Mouse (Mus musculus) olfactory bulb, adult 2 months (tissue): ENCODE data around the gene Mlx.

ENCODE experiments used
- CTCF ChIP-seq: fragments of 200-500 bp; IDR thresholded peaks from 2 replicates; pipeline ENCODE4 v1.5.1; 2012; ENCODE audit warnings: low read depth, mild to moderate bottlenecking, low read length, moderate library complexity; ENCODE audit not compliant: insufficient read depth
- POLR2A ChIP-seq: fragments of 200-500 bp; IDR thresholded peaks from 2 replicates; pipeline ENCODE4 v1.6.1; 2012; ENCODE audit warnings: mild to moderate bottlenecking, low read depth, low read length, moderate library complexity; ENCODE audit not compliant: insufficient read depth

DNA sequence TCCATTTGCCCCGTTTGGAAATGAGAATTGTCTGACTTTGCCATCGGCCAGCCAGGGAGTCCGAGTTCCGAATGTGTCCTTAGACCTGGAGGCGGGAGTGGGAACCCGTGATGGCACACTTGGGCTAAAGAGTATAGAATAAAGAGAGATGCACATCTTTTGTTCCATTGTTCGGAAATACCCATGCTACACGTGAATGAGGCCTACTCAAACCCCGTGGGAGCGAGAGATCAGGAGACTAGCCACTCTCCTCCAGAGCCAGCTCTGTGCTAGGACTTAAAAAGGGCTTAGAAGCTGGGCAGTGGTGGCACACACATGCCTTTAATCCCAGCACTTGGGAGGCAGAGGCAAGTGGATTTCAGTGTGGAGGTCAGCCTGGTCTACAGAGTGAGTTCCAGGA, 27.6 kb upstream of the Mlx start:
- TF ChIP-seq CTCF (no peak), POLR2A (no peak)
